10 mouse cellular contexts compared by ENCODE assay signal in the genomic region with DNA sequence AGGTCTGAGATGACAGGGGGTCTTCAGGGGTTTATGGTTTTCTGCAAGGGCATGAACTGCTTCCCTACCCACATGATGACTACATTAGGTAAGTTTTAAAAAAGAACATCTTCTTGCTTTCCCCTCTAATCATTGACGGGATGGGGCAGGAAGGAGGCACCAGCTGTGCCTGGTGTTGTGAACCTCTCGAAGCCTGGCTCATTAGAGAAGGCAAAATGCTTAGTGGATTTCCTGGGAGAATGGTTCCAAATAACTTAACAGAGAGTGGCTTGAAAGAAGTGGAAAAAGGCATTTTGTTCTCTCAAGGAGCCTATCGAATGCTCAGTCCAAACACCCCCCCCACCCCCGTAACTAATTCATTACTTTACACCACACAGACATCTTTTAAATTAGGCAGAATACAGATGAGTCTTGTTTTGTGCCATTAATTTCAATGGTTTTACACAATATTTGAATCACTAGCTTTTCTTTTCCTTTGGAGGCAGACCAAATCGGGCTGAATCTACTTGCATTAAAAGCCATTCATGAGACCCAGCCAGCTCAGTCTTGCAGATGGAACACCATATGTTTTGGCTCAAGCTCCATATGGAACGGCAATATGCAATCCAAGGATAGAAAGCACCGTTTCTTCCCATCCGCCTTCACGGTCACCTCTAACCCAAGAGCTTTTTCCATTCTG.
DNase-seq lines count a peak whose midpoint lies in the region; ATAC-seq and TF ChIP-seq lines count a peak whose summit lies in the region.
"Had no signal": no experiment of that assay in that cellular context is flagged by ENCODE, and none has a peak within 500 bp of the region (broad histone marks: within the 10 kb centered on the region; RNA-seq: fewer than 3 reads in every experiment).

No protein-coding gene starts in this region.

- no peak overlapping the region for H3K4me2 ChIP-seq in limb, embryonic 13.5 days (replicated peaks)
- 0 out of 2 replicates have a peak overlapping the region, but pooled peaks have one; percentile 8 for H3K4me2 ChIP-seq in forebrain, postnatal 0 days (ENCODE audit: low read depth)
- H3K4me2 ChIP-seq: liver, embryonic 15.5 days had no signal

- H3K36me3 ChIP-seq in limb, embryonic 13.5 days: no peaks in the 10 kb centered on the region
- H3K36me3 ChIP-seq in limb, embryonic 10.5 days: no peaks in the 10 kb centered on the region
- no peaks in the 10 kb centered on the region for H3K36me3 ChIP-seq in forebrain, postnatal 0 days (ENCODE audit: insufficient read depth)
- H3K36me3 ChIP-seq: liver, embryonic 15.5 days had no signal

- H3K4me3 ChIP-seq in limb, embryonic 13.5 days: no peak overlapping the region
- H3K4me3 ChIP-seq in limb, embryonic 10.5 days: no peak overlapping the region
- no peak overlapping the region for H3K4me3 ChIP-seq in forebrain, postnatal 0 days (ENCODE audit: low read depth, low read length)
- H3K4me3 ChIP-seq: liver, embryonic 15.5 days had no signal

- WGBS in limb, embryonic 13.5 days: 50% methylated on average over 9 of the region's 9 CpGs
- 88% methylated on average over 9 of the region's 9 CpGs for WGBS in limb, embryonic 10.5 days
- WGBS in forebrain, postnatal 0 days: 9% methylated on average over 9 of the region's 9 CpGs

- TF ChIP-seq CTCF in forebrain, postnatal 0 days (IDR thresholded peaks at IDR 0.05; ENCODE audit: low read depth): peak; percentile 6; the same call in 1 of the 2 replicates

- H3K9me3 ChIP-seq in limb, embryonic 13.5 days: no peaks in the 10 kb centered on the region
- H3K9me3 ChIP-seq in limb, embryonic 10.5 days (replicated peaks): no peaks in the 10 kb centered on the region
- no peaks in the 10 kb centered on the region for H3K9me3 ChIP-seq in forebrain, postnatal 0 days (ENCODE audit: low read length)
- H3K9me3 ChIP-seq: liver, embryonic 15.5 days had no signal

- peaks cover 15% of the 10 kb centered on the region for H3K4me1 ChIP-seq in limb, embryonic 13.5 days
- H3K4me1 ChIP-seq in limb, embryonic 10.5 days: no peaks in the 10 kb centered on the region
- no peaks in the 10 kb centered on the region for H3K4me1 ChIP-seq in forebrain, postnatal 0 days (ENCODE audit: insufficient read depth)
- H3K4me1 ChIP-seq: liver, embryonic 15.5 days had no signal

- H3K9ac ChIP-seq in limb, embryonic 13.5 days: no peak overlapping the region
- no peak overlapping the region for H3K9ac ChIP-seq in forebrain, postnatal 0 days
- H3K9ac ChIP-seq: liver, embryonic 15.5 days had no signal

- no peak for DNase-seq in limb, embryonic 10.5 days (ENCODE audit: low spot score)
- peak; percentile 94 for DNase-seq in forebrain, postnatal 0 days
- peak; percentile 73 to 80 for DNase-seq in layer of hippocampus, postnatal 36 days
- DNase-seq in right cerebral cortex, postnatal 10 days (ENCODE audit: low spot score in 2 of 2): peak; percentile 89 to 94
- DNase-seq in thymus, adult 18-20 months: no peak
- no peak for DNase-seq in adrenal gland, adult 8-10 months
- DNase-seq in natural killer cell, adult 2 months (ENCODE audit: low spot score in 2 of 2): no peak

- peak; percentile 66; the same call in 1 of the 2 replicates for ATAC-seq in limb, embryonic 13.5 days (ENCODE audit: low FRiP score, low read depth)
- peak; percentile 91 for ATAC-seq in forebrain, postnatal 0 days
- ATAC-seq: CD4-positive, CD25-positive, alpha-beta regulatory T cell, adult 4 months had no signal

- H3K27me3 ChIP-seq in limb, embryonic 13.5 days: no peaks in the 10 kb centered on the region
- H3K27me3 ChIP-seq in limb, embryonic 10.5 days (ENCODE audit: low read depth, poor library complexity, severe bottlenecking): no peaks in the 10 kb centered on the region
- no peaks in the 10 kb centered on the region; the same call in 1 of the 2 replicates for H3K27me3 ChIP-seq in forebrain, postnatal 0 days (ENCODE audit: insufficient read depth, low read length)
- H3K27me3 ChIP-seq: liver, embryonic 15.5 days had no signal

- no peak overlapping the region for H3K27ac ChIP-seq in limb, embryonic 13.5 days
- no peak overlapping the region for H3K27ac ChIP-seq in limb, embryonic 10.5 days
- H3K27ac ChIP-seq in forebrain, postnatal 0 days (ENCODE audit: low read depth, low read length): 0 out of 2 replicates have a peak overlapping the region, but pooled peaks have one; percentile 22
- H3K27ac ChIP-seq: liver, embryonic 15.5 days had no signal

Comparison
In these comparisons a context has a peak if more than half of its experiments do, and no peak if none do; other contexts are left out.
1. DNase-seq: peak in forebrain, postnatal 0 days (single experiment), layer of hippocampus, postnatal 36 days (2 of 2) and right cerebral cortex, postnatal 10 days (2 of 2); none in limb, embryonic 10.5 days (single experiment), thymus, adult 18-20 months (0 of 2), adrenal gland, adult 8-10 months (single experiment) and natural killer cell, adult 2 months (0 of 2).